Mouse (Mus musculus) left cerebral cortex, adult 11 months (tissue): ENCODE data around the gene Ttll11.

ENCODE experiments used
- DNase-seq: peaks from one replicate; pipeline ENCODE4 v3.0.0; 2022; ENCODE audit warnings: low spot score

Ttll11 gene

GRCm38 (mm10) chr2:35979644-35980021 lies at the start of gene Ttll11:
Gene Ttll11 (minus strand): TSS chr2:35979913.
- DNase-seq = peak; percentile 93

DNA sequence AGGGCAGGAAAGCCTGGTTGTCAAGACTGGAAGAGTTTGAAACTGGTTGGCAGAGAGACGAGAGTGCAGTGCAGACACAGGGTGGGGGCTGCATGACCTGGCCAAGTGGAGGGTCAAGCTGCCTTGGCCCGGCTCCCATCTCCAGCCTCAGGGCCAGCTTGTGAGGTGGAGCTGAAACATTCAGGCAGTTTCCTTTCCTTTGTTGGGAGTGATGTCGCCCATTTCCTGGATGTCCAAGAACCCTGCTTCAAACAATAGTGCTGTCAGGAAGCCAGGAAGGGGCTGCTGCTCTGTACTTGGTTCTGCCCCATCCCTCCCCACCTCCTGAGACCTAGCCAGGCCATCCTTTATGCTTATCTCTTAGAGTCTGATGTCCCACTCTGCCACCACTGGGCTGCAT lies 43.6 kb upstream of the Ttll11 start:
- no peak for DNase-seq

GRCm38 (mm10) chr2:36021385-36022159 lies 41.9 kb upstream of the Ttll11 start:
- DNase-seq = peak; percentile 60

- DNase-seq = no peak
Observed at GRCm38 (mm10) chr2:36013010-36013409, 33.3 kb upstream of the Ttll11 start.

DNA sequence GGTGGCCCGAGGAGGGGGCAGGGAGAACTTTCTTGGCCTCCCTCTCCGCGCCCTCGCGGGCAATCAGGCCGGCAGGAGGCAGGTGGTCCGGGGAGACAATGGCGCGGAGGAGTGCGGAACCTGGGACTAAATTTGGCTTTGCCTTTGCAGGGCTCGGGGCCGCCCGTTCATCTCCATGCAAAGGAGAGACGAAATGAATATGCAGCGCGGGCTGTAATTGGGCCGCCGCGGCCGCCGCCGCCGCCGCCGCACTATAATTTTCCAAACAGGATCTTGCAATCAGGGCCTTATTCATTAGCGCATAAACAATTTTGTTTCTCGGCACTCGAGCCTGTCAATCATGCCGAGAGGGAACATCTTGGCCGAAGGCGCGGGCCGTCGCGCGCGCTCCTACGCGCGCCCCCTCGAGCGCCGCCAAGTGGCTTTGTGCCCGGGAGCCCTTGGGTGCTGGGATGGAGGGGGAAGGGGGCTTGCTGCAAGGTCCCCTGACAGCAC lies 31.7 kb upstream of the Ttll11 start:
- DNase-seq = no peak

DNA sequence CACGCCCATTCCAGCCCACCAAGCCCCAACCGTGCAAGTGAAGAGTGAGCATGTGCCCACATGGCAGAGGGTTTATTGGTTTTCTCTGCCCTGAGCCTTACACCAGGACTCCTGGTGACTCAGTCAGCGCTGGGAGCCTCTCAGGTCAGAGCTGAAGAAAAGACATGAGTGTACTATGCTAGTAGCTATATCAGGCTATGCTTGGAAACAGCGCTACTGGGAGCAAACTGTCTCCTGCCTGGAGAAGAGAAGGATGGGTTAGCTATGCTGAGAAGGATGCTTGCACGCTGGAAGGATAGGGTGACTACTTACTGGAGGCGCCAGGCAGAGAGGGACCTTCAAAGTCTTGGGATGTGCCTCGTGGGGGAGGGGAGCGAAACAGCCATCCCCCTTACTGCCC lies 30.9 kb upstream of the Ttll11 start:
- no peak for DNase-seq

DNA sequence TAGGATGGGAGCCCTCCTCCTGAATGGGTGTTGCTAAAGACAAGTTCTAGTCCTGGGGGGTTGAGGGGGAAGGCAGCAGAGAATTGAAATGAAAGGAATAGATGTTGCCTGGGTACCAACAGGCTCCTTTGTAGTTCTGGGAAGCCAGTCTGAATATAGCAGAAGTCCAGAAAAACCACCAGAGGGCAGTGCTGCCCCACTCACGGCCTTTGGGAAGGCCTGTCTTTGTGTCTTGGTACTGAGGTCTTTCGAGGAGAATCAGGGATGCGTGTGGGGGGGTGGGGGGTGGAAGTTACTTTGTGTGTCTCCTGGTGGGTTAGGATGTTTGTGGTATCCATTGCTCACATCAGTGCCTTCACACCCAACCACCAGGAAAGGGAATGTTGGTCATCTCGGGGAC lies 29.7 kb upstream of the Ttll11 start:
- DNase-seq = no peak

DNA sequence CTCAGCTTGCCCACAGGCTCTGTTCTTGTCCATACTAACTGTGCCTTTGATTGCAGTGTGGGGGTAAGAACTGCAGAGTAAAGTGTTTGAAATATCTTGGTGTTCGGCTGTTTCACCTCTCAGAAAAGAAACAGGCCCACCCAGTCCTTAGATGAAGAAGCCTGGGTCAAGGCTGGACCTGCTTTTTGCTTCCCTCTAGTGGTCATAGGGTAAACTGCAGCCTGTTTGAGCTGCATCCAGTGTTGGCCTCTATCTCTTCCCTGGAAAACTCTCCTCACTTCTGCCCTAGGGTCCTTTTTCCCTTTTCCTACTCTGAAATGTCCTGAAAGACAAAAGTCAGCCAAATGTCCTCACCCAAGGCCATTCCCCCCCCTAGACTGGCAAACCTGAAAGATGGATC lies 28.4 kb upstream of the Ttll11 start:
- no peak for DNase-seq

- DNase-seq = no peak
Observed at GRCm38 (mm10) chr2:36002188-36002587, 22.5 kb upstream of the Ttll11 start.

DNA sequence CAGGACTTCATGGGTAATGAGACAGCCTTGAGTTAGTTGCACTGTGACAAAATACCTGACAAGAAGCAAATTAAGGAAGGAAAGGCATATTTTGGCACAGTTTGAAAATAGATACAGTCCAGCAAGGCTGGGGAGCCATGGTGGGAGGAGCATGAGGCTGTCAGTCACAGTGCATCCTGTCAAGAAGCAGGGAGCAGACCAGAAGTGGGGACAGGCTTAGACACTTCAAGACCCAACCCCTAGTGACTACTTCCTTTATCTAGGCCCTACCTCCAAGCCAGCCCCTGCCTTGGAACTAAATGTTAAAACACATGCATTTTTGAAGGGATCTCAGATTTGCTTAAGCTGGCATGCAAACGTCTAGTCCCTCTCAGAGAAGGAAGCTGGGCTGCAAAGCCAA lies 20.7 kb upstream of the Ttll11 start:
- no peak for DNase-seq

DNA sequence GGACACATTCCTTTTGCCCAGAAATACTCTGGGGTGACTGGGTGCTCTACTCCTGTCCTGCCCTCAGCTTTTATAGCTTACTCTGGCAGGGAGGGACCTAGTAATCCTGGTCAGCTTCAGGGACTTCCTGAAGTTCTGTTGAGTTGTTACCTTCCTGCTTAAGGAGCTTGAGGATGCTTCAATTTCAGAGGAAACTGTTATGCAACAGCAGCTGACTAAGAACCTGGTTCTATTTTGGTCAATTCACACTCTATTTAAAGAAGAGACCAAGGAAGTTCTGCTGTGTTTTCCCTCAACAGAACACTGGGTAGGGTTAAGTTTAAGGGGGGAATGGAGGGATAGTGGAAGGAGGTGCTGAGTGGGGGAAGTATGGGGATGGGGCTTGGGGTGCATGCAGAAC lies 19.5 kb upstream of the Ttll11 start:
- DNase-seq = no peak

- no peak for DNase-seq
Observed at GRCm38 (mm10) chr2:35998416-35998815, 18.7 kb upstream of the Ttll11 start.

- no peak for DNase-seq
Observed at GRCm38 (mm10) chr2:35996753-35997152, 17.0 kb upstream of the Ttll11 start.

DNA sequence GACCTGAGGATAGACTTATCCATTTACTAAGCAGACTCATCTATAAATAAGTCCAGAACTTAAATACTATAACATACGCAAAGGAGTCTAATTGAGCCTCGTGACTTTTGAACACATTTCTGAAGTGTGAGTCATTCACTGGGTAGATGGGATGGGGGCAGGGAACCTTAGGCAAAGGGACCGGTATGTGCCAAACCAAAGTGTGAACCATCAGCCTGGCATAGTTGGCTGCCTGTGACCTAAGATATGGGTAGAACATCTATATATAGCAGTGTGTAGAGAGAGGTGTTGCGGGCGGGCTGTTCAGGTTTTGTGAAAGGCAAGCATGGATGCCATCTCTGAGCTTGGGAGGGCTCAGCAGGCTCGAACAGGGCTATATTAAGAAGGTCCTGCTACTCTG lies 14.6 kb upstream of the Ttll11 start:
- DNase-seq = no peak

DNA sequence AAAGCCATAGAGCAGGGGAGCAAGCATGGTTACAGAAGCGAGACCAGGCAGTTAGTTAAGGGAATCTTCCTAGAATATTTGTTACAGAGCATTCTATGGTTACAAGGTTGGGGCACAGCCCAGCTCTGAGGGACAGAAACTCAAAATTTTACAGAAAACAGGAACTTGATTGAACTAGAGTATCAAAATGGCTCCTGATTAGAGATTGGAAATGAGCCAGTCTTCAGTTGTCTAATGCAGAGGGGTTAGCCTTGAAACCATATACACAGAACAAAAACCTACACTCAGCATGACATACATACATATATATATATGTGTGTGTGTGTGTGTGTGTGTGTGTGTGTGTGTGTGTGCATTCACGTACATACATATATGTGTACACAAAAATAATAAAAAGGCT lies 13.8 kb upstream of the Ttll11 start:
- no peak for DNase-seq

DNA sequence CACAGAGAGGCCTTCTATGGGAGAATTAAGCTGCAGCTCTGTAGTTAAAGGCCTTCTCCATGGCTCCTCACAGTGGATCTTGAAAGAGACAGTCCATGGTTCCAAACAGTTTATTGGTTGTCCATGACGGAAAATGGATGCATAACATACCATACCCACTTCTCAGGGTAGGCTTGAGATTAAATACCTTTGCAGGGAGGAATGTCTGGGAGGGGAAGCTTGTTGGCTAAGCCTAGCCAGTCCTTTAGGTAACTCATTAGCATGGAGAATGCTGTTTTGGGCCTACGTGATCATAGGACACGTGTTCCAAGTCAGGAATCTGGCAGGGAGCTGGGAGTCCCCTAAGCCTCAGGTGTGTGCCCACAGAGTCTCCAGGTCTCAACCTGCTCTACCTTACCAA lies 12.5 kb upstream of the Ttll11 start:
- no peak for DNase-seq

DNA sequence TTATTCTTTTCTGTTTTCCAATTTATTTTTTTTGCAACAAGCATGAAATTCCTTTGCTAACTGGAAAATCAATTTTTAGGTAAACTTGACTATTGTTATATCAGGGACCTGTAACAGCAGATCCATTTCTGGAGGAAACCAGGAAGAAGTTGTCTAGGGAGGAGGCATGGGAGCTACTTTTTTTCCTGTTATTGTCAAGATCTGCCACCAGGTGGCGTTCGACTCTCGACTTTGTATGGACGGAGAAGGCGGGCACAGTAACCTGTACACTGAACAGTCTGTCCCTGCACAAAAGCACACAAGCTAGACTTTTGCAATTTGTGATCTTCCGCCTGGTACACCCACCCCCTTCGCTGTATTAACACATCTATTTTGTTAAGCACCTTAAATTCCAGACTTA lies 4.2 kb upstream of the Ttll11 start:
- no peak for DNase-seq

- no peak for DNase-seq
Observed at GRCm38 (mm10) chr2:35981872-35982271, 2.2 kb upstream of the Ttll11 start.

- DNase-seq = no peak
Observed at GRCm38 (mm10) chr2:35978941-35979643, 621 bp downstream of the Ttll11 start.

DNA sequence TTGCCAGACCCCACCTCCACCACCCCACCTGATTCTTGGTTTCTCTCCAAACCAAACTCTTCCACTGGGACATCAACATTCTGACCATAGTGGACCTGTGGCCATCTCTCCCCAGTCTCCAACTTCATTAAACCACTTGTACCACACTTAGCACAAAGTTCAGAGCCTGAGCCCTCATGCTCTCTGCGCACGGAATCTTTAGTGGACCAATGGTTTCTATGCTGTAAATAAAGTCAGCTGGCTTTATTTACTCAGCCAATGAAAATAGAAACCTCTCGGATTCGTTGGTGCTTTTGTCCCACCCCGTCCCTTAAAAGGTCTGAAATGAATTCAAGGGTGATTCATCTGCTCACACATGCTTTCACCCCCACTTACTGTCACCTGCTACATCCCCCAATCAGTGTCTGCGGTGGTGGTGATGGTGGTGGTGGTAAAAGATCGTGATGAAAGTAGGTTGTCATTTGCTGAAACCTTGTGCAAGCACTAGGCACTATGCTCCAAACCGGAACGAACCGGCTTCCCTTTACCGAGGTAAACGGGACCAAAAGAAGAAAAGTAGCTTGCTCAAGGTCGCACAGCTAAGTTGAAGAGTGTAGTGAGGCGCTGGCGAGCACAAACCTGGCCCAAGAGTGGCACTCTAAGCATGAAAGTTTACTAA lies 1.3 kb downstream of the Ttll11 start:
- DNase-seq = no peak

- DNase-seq = no peak
Observed at GRCm38 (mm10) chr2:35977749-35978148, 2.0 kb downstream of the Ttll11 start.

GRCm38 (mm10) chr2:35972259-35973001 lies 7.3 kb downstream of the Ttll11 start:
- no peak for DNase-seq
